Mouse (Mus musculus) cerebral cortex, adult 2 months (tissue): Measurements from ENCODE around the gene Sirpa.

Source experiments
- WGBS: fragments of 180-500 bp; shearing (Covaris S2); methylation state at CpG from one replicate; pipeline ENCODE4 v1.1.7; 2018; 5-methylcytosine and 5-hydroxymethylcytosine counted together

Sirpa gene

DNA sequence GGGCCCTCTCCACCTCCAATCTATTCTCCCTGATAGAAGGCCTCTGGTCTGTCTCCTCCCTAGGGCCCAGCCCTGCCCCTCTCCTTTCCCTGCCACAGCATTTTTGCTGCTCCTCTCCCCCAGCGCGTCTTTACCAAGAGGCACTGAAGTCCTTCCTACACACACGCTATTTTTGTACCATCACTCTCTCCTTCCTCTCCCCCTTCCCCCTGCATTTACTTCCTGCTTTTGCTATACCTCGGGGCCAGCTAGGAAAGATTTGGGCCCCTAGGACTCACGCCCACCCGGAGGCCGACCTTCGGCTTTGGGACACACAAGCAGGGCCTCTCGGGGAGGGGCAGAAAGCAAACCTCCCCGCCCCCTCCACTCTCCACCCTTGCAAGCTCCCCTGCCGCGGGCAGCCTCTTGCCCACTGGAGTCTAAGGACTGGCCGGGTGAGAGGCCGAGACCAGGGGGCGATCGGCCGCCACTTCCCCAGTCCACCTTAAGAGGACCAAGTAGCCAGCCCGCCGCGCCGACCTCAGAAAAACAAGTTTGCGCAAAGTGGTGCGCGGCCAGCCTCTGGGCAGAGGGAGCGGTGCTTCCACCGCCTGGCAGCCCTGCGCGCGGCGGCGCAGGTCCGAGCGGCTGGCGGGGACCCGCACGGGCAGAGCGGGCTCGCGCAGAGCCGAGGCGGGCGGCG, at the start of gene Sirpa:
Gene Sirpa (plus strand): TSS at position 377 of the 682 bp plus-strand sequence.
- 2% methylated on average over 43 of the region's 43 CpGs for WGBS

GRCm38 (mm10) chr2:129544448-129544847, 48.2 kb upstream of the Sirpa start:
- 52% methylated on average over 4 of the region's 4 CpGs for WGBS

- WGBS = 59% methylated on average over 3 of the region's 3 CpGs
Observed at GRCm38 (mm10) chr2:129544919-129545318, 47.7 kb upstream of the Sirpa start.

- WGBS = 79% methylated on average over 7 of the region's 7 CpGs
Observed at GRCm38 (mm10) chr2:129545596-129545995, 47.0 kb upstream of the Sirpa start.

GRCm38 (mm10) chr2:129546772-129547171, 45.9 kb upstream of the Sirpa start:
- WGBS = 57% methylated on average over 3 of the region's 3 CpGs

GRCm38 (mm10) chr2:129549537-129550135, 43.0 kb upstream of the Sirpa start:
- 57% methylated on average over 9 of the region's 9 CpGs for WGBS

GRCm38 (mm10) chr2:129550781-129551180, 41.9 kb upstream of the Sirpa start:
- WGBS = 78% methylated on average over 2 of the region's 2 CpGs

- WGBS = 85% methylated on average over 6 of the region's 6 CpGs
Observed at GRCm38 (mm10) chr2:129556081-129556480, 36.6 kb upstream of the Sirpa start.

GRCm38 (mm10) chr2:129558008-129558874, 34.4 kb upstream of the Sirpa start:
- 31% methylated on average over 12 of the region's 12 CpGs for WGBS

DNA sequence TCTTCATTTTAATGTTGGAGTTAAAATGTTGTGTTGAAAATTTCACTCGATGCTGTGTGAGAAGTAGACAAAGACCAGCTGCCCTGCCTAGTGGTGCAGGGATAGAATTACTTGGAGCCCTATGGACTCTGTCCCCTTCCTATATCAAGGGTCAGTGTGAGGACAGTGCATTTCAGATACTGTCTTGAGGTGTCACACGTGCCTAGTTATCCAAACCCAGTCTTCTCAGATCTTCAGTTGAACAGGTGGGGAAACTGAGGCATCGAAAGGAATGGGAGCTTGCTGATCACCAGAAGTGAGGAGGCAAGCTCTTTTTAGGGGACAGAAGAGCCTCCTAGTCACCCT, 33.8 kb upstream of the Sirpa start:
- WGBS = 66% methylated on average over 3 of the region's 3 CpGs

DNA sequence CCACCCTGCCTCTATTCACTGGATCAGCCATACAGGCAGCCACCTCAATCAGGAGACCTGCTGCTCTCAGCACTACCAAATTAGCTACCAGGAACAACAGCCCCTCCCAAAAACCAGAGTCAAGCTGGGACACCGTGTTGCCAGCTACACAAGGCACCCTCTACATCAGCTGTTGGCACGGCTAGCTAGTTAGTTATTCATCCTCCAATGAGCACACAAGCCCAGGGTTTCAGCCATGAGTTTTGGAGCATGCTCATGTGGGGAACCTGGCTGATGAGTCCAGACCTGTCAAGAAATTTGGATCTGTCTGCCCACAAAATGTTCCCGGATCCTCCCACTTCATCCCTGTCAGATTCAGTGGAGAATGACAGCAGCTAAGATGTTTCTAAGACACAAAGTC, 30.8 kb upstream of the Sirpa start:
- WGBS = 35% methylated on average over 3 of the region's 3 CpGs

DNA sequence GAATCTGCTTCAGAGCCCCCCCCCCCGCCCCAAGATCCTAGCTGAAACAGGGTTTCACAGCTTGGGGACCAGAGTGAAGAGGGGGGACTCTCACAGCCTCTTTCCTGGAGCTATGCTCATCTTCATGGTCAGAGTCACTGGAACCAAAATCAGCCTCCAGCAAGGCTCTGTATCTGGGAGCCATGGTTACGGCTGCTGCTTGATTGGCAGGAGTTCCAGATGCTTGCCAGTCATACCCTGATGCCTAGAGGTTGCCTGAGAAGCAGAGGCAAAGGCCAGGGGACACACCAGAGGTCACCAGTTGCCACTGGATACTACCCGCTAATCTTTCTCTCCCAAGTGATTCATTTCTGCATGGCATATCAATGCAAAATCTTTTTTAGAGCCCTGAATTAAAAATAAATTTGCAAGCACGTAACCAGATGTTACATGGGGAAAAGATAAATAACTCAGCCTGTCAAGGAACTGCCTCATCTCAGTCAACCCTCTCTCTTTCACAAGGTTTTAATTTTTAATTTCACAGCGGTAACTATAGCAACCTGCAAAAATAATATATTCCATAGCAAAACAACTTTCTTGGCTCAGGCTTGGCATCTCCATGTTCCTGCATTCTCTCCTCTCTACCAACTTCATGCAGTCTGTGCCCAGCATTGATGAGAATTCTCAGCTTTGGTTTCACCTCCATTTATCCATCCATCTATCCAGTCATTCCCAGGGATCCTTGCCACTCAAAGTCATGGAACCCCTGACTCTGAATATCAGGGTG, 28.5 kb upstream of the Sirpa start:
- 40% methylated on average over 5 of the region's 5 CpGs for WGBS

DNA sequence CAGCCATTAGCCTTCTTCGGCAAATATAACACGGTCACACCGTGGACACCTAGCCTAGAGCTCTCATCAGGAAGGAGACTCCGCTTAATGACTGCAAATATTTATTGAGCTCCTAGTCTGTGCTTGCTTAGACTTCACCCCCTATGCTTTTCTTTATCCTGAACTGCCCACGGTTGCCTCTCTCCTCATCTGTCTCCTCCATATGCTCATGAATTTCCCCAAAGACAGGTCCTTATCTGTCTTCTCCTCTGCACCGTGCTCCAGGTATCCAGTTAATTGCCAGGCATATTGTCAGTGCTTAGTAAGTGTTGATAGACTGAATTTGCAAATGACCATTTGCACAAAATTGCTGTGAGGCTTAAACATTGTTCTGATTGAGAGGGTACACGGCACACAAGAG, 23.5 kb upstream of the Sirpa start:
- WGBS = 55% methylated on average over 7 of the region's 7 CpGs

- WGBS = 57% methylated on average over 5 of the region's 5 CpGs
Observed at GRCm38 (mm10) chr2:129569556-129569955, 23.1 kb upstream of the Sirpa start.

GRCm38 (mm10) chr2:129573701-129574273, 18.8 kb upstream of the Sirpa start:
- 21% methylated on average over 4 of the region's 4 CpGs for WGBS

DNA sequence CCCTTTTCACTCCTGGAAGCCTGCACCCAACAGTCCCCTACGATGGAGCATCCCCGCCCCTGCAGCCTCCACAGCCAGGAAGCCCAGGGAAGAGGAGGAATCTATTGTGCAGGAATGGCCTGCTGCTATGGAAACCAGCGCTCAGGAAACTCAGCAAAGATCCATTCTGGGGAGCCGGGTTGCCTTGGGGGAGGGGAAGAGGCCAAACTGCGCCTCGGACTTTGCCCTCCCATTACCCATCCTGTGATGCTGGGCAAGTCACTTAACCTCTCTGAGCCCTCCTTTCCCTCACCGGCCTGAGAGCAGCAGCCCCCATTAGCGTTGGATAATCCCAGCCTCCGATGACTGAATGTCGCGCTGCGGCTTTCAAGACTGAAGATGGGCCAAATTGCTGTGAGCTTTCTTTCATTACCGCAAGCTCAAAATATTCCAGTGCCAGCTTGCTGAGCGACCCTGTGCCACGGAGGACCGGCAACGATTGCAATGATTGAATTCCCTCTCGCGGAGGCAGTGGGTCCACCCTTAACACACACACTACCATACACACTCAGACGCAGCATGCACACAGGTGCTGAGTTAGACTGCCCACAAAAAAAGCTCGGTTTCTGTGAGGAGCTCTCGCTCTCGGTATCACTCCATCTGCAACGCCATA, 18.1 kb upstream of the Sirpa start:
- WGBS = 8% methylated on average over 24 of the region's 24 CpGs

DNA sequence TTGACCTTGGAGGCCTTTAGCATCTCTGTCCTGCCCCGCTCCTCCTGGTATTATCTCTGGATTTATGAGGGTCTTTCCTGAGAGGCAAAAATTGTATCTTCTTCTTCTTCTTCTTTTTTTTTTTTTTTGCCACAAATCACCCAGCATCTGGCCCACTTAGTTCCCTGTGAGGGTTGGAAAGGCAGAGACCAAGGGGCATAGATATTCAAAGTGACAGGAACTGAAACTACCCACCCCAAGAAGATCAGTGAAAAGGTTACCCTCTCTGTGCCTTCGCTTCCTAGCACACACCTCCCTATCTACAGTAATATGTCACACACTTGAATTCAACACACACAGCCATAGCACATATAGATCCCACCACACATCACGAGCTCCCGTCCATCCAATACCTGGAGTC, 17.5 kb upstream of the Sirpa start:
- WGBS = 90% methylated on average over 4 of the region's 4 CpGs

DNA sequence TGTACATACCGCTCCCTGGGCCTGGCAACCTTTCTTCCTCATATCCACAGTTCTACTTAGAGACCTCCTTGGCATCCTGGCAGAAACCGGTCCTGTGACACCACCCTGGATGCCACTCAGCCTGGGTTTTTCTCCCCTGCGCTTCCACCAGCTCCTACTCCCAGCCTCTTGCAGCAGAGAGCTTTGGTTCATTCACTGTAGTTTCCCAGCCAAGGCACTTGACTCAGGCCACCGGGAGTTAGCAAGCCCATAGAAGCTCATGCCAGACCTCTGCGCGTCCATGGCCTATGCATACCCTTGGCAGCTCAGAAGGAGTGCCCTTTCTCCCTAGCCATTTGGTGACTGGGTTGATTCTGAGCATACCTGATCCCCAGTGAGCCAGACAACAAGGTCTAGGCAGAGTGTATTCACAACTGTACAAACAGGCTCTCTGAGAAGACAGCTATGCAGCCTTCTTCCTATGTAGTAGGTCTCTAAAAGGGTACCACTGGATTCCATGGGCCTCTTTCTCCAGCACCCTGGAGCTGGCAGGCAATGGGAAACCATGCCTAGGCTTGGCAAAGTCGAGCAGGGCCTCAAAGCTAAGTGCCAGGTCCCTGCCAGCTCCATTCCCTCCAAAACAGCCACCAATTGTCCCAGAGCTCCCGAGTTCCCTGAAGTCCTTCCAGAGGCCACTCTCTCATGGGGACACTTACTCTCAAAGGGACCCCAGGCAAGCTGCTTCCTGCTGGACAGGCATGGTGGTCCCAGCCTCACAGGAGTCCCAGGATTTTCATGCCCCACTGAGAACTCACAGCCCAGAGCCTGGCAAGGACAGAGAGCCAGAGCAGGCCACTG, 15.8 kb upstream of the Sirpa start:
- WGBS = 83% methylated on average over 8 of the region's 8 CpGs

- 44% methylated on average over 4 of the region's 4 CpGs for WGBS
Observed at GRCm38 (mm10) chr2:129580656-129581055, 12.0 kb upstream of the Sirpa start.

DNA sequence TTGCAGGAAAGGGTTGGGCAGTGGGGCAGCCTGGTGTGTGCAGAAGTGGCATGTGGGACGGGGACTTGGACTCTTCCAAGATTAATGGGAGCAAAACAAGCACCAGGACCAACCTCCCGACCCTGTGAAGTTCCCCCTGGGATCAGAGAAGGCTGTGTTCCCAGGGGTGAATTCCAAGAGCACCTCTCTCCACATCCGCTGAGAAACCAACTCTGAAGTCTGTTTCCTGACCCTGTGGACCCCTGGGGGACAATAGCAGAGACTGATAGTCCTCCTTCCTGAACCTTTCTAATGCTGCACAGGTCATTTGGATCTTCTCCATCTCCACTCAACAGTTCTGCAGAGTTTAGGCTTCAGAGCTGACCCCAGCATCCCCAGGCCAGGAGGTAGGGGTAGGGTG, 10.8 kb upstream of the Sirpa start:
- WGBS = 70% methylated on average over 3 of the region's 3 CpGs
